Mouse (Mus musculus) small intestine, adult 2 months (tissue): ENCODE data around the gene Dnajc28. TPM values are rescaled to one million over a fixed set of nuclear protein-coding genes. Genes with fewer than 3 reads are reported as not detected.

ENCODE experiments used
- H3K27ac ChIP-seq: fragments of 200-500 bp; 2 replicates; pipeline ENCODE4 v1.5.1; 2012; ENCODE audit warnings: low read depth, low read length, control low read depth, inconsistent platforms; ENCODE audit not compliant: insufficient read depth
- H3K27me3 ChIP-seq: fragments of 200-500 bp; 2 replicates; pipeline ENCODE4 v1.6.1; 2012; ENCODE audit warnings: mild to moderate bottlenecking, moderate library complexity, low read length, inconsistent platforms; ENCODE audit not compliant: control insufficient read depth, insufficient read depth
- H3K36me3 ChIP-seq: fragments of 200-500 bp; 2 replicates; pipeline ENCODE4 v1.6.1; 2012; ENCODE audit warnings: mild to moderate bottlenecking, low read length, control low read depth, inconsistent platforms; ENCODE audit not compliant: control insufficient read depth, insufficient read depth
- H3K4me1 ChIP-seq: fragments of 200-500 bp; 2 replicates; pipeline ENCODE4 v1.6.1; 2012; ENCODE audit warnings: low read length, inconsistent platforms, mixed read lengths; ENCODE audit not compliant: control insufficient read depth, insufficient read depth, insufficient read length
- H3K4me3 ChIP-seq: fragments of 200-500 bp; 2 replicates; pipeline ENCODE4 v1.5.1; 2012; ENCODE audit warnings: low read depth, mild to moderate bottlenecking, control low read depth, inconsistent platforms, low read length, moderate library complexity
- CTCF ChIP-seq: fragments of 200-500 bp; IDR thresholded peaks from 2 replicates; pipeline ENCODE4 v1.5.1; 2012; ENCODE audit warnings: low read depth, mild to moderate bottlenecking, control low read depth, inconsistent platforms, low read length, moderate library complexity, mixed read lengths; ENCODE audit not compliant: insufficient replicate concordance, insufficient read length; ENCODE audit errors: extremely low read depth
- POLR2A ChIP-seq: fragments of 200-500 bp; IDR thresholded peaks from 2 replicates; pipeline ENCODE4 v1.6.1; 2012; ENCODE audit warnings: low read depth, mild to moderate bottlenecking, control low read depth, inconsistent platforms, low read length, moderate library complexity
- WGBS: fragments of 180-500 bp; shearing (Covaris S2); methylation state at CpG from one replicate; pipeline ENCODE4 v1.1.7; 2018; 5-methylcytosine and 5-hydroxymethylcytosine counted together
- polyA plus RNA-seq: library from polyadenylated mRNA; depleted of rRNA; stranded (reverse); fragments of >200 nt; gene quantifications from 2 replicates; pipeline ENCODE4 v1.2.3, GENCODE M21; 2012; rRNA removed

Gene Dnajc28
- 0.11 and 0.47 TPM in 2 replicates for polyA plus RNA-seq

- 12% methylated on average over 39 of the region's 39 CpGs for WGBS
- Histone ChIP-seq H3K27ac (no peak within 1 kb of the TSS), H3K27me3 (no peaks in the 10 kb centered on the region), H3K4me3 (peak within 1 kb of the TSS; percentile 68), H3K4me1 (no peaks in the 10 kb centered on the region), H3K36me3 (peaks cover 22% of the 10 kb centered on the region)
- TF ChIP-seq POLR2A = peak; percentile 23; the same call in 1 of the 2 replicates
- no peak for TF ChIP-seq CTCF
Observed at GRCm38 (mm10) chr16:91618511-91619501, at the start of gene Dnajc28. Dnajc28 (minus strand) TSS chr16:91619026.

DNA sequence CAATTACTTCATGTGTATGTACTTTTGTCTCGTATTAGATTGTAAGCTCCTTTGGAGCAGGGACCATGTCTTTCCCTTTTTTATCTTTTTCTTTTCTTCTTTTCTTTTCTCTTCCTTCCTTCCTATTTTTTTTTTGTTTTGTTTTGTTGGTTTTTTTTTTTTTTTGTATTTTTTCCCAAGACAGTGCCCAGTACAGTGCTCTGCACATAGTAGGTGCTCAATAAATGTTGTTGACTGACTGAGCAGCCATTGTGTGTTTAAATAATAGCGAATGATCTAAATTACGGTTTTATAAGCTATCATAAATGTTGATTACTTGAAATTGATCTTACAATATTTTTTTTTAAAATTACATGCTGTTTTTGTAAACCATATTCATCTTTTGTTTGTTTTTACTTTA, 45.0 kb upstream of the Dnajc28 start:
- Histone ChIP-seq H3K4me3 (no peak overlapping the region), H3K36me3 (peaks cover 72% of the 10 kb centered on the region), H3K4me1 (no peaks in the 10 kb centered on the region), H3K27me3 (no peaks in the 10 kb centered on the region), H3K27ac (no peak overlapping the region)
- TF ChIP-seq CTCF = no peak
- no peak for TF ChIP-seq POLR2A
- 78% methylated on average over 3 of the region's 3 CpGs for WGBS

- Histone ChIP-seq H3K27me3 (no peaks in the 10 kb centered on the region), H3K4me1 (no peaks in the 10 kb centered on the region), H3K27ac (no peak overlapping the region), H3K4me3 (no peak overlapping the region), H3K36me3 (peaks cover 78% of the 10 kb centered on the region)
- TF ChIP-seq CTCF (no peak), POLR2A (no peak)
- 95% methylated on average over 16 of the region's 16 CpGs for WGBS
Observed at GRCm38 (mm10) chr16:91662336-91662735, 43.5 kb upstream of the Dnajc28 start.

GRCm38 (mm10) chr16:91661397-91661796, 42.6 kb upstream of the Dnajc28 start:
- Histone ChIP-seq H3K4me3 (no peak overlapping the region), H3K36me3 (peaks cover 81% of the 10 kb centered on the region), H3K4me1 (no peaks in the 10 kb centered on the region), H3K27ac (no peak overlapping the region), H3K27me3 (no peaks in the 10 kb centered on the region)
- TF ChIP-seq POLR2A (no peak), CTCF (no peak)
- 70% methylated on average over 1 of the region's 1 CpGs for WGBS

GRCm38 (mm10) chr16:91659798-91660197, 41.0 kb upstream of the Dnajc28 start:
- Histone ChIP-seq H3K4me3 (no peak overlapping the region), H3K27me3 (no peaks in the 10 kb centered on the region), H3K36me3 (peaks cover 84% of the 10 kb centered on the region), H3K27ac (no peak overlapping the region), H3K4me1 (no peaks in the 10 kb centered on the region)
- TF ChIP-seq CTCF (no peak), POLR2A (no peak)
- 96% methylated on average over 20 of the region's 20 CpGs for WGBS

GRCm38 (mm10) chr16:91658471-91658870, 39.6 kb upstream of the Dnajc28 start:
- Histone ChIP-seq H3K27ac (no peak overlapping the region), H3K36me3 (peaks cover 81% of the 10 kb centered on the region), H3K4me3 (no peak overlapping the region), H3K4me1 (no peaks in the 10 kb centered on the region), H3K27me3 (no peaks in the 10 kb centered on the region)
- 92% methylated on average over 5 of the region's 5 CpGs for WGBS
- TF ChIP-seq CTCF (no peak), POLR2A (no peak)

DNA sequence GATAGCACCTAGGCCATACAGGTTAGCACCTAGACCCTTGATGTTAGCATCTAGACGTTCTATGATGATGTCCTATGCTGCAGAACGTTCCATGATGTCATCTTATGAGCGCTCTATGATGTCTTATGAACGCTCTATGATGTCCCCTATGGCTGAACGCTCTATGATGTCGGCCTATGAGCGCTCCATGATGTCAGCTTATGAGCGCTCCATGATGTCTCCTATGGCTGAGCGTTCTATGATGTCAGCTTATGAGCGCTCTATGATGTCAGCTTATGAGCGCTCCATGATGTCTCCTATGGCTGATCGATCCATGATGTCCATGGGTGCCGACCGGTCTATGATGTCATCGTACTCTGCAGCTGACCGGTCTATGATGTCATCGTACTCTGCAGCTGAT, 38.5 kb upstream of the Dnajc28 start:
- no peak for TF ChIP-seq POLR2A
- no peak for TF ChIP-seq CTCF
- peaks cover 80% of the 10 kb centered on the region for H3K36me3 ChIP-seq
- H3K27ac ChIP-seq = no peak overlapping the region
- H3K4me1 ChIP-seq = no peaks in the 10 kb centered on the region
- WGBS = 97% methylated on average over 17 of the region's 17 CpGs
- no peak overlapping the region for H3K4me3 ChIP-seq
- no peaks in the 10 kb centered on the region for H3K27me3 ChIP-seq
